Mouse (Mus musculus): ENCODE results near the gene Retnlb. TPM values are rescaled to one million over a fixed set of nuclear protein-coding genes. Genes with fewer than 3 reads are reported as not detected.
"Not testable (repeated sequence)": the region's sequence is repeated elsewhere in the genome, so short reads cannot be mapped to it uniquely, and the experiment has no call there.

Gene Retnlb
- polyA plus RNA-seq, 1 experiment from 2014 or later: not detected

DNA sequence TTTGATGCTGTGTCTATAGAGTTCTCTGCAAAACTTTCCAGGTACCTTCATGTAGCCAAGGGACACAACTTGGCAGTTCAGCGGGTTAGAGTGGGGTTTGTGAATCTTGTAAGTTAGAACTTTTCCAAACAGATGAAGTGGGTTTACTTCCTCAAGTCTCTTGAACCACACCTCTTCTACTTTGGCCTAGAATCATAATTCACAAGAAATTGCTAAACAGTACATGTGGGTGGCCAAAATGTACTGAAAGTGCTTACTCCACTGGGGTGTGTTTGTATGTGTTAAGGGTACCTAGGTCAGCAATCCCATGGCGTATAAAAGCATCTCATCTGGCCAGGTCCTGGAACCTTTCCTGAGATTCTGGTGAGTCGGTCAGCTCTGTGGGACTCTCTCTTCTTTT is 25.6 kb downstream of the Retnlb start, which contains the start of gene Retnla:
Gene Retnla, plus strand, starts transcription at position 286 of the 400 bp plus-strand sequence.
- Histone ChIP-seq H3K4me3 (ENCODE audit: low read depth, low read length) (no peak within 1 kb of the TSS), H3K9ac (ENCODE audit: low read length) (no peak within 1 kb of the TSS), H3K27ac (replicated peaks) (no peak within 1 kb of the TSS), H3K9me3 (ENCODE audit: control insufficient read depth, low read length) (no peaks in the 10 kb centered on the region), H3K27me3 (ENCODE audit: control insufficient read depth, insufficient read depth, low read length) (no peaks in the 10 kb centered on the region), H3K36me3 (ENCODE audit: control insufficient read depth, insufficient read depth, low read length) (no peaks in the 10 kb centered on the region), H3K4me2 (replicated peaks; ENCODE audit: low read depth) (no peak within 1 kb of the TSS), H3K4me1 (replicated peaks; ENCODE audit: control insufficient read depth, insufficient read depth) (no peaks in the 10 kb centered on the region)
- DNase-seq (ENCODE audit: low spot score) (no peak), ATAC-seq (ENCODE audit: low FRiP score, low TSS enrichment) (no peak)
- 77% methylated on average over 3 of the region's 3 CpGs for whole genome bisulfite sequencing
- no peak for TF ChIP-seq EP300 (optimal IDR thresholded peaks at IDR 0.05)
- TF ChIP-seq CTCF (IDR thresholded peaks at IDR 0.05; ENCODE audit: low read depth): no peak

GRCm38 (mm10) chr16:48843671-48844386 is 27.2 kb downstream of the Retnlb start:
- Histone ChIP-seq H3K4me1 (replicated peaks; ENCODE audit: control insufficient read depth, insufficient read depth) (no peaks in the 10 kb centered on the region), H3K9me3 (ENCODE audit: control insufficient read depth, low read length) (no peaks in the 10 kb centered on the region), H3K9ac (ENCODE audit: low read length) (no peak overlapping the region), H3K27me3 (ENCODE audit: control insufficient read depth, insufficient read depth, low read length) (no peaks in the 10 kb centered on the region), H3K4me3 (ENCODE audit: low read depth, low read length) (no peak overlapping the region), H3K4me2 (replicated peaks; ENCODE audit: low read depth) (no peak overlapping the region), H3K36me3 (ENCODE audit: control insufficient read depth, insufficient read depth, low read length) (no peaks in the 10 kb centered on the region), H3K27ac (replicated peaks) (no peak overlapping the region)
- TF ChIP-seq CTCF (IDR thresholded peaks at IDR 0.05; ENCODE audit: low read depth): no peak
- DNase-seq (ENCODE audit: low spot score) (no peak), ATAC-seq (ENCODE audit: low FRiP score, low TSS enrichment) (no peak)
- 86% methylated on average over 4 of the region's 4 CpGs for WGBS

GRCm38 (mm10) chr16:48865004-48865403 is 48.3 kb downstream of the Retnlb start:
- not testable (repeated sequence) for H3K9ac ChIP-seq (ENCODE audit: low read length); DNase-seq (ENCODE audit: low spot score); H3K27me3 ChIP-seq (ENCODE audit: control insufficient read depth, insufficient read depth, low read length); ATAC-seq (ENCODE audit: low FRiP score, low TSS enrichment); H3K4me3 ChIP-seq (ENCODE audit: low read depth, low read length); H3K9me3 ChIP-seq (ENCODE audit: control insufficient read depth, low read length); H3K36me3 ChIP-seq (ENCODE audit: control insufficient read depth, insufficient read depth, low read length); H3K27ac ChIP-seq (replicated peaks); H3K4me1 ChIP-seq (replicated peaks; ENCODE audit: control insufficient read depth, insufficient read depth); H3K4me2 ChIP-seq (replicated peaks; ENCODE audit: low read depth)
- 92% methylated on average over 1 of the region's 1 CpGs for WGBS

- WGBS: 70% methylated on average over 2 of the region's 2 CpGs
- no peak overlapping the region for H3K4me2 ChIP-seq (replicated peaks; ENCODE audit: low read depth)
- ATAC-seq (ENCODE audit: low FRiP score, low TSS enrichment) (no peak), DNase-seq (ENCODE audit: low spot score) (no peak)
- no peaks in the 10 kb centered on the region for H3K4me1 ChIP-seq (replicated peaks; ENCODE audit: control insufficient read depth, insufficient read depth)
- no peak overlapping the region for H3K9ac ChIP-seq (ENCODE audit: low read length)
- TF ChIP-seq CTCF (IDR thresholded peaks at IDR 0.05; ENCODE audit: low read depth) (no peak), EP300 (optimal IDR thresholded peaks at IDR 0.05) (no peak)
- no peaks in the 10 kb centered on the region for H3K27me3 ChIP-seq (ENCODE audit: control insufficient read depth, insufficient read depth, low read length)
- H3K4me3 ChIP-seq (ENCODE audit: low read depth, low read length): no peak overlapping the region
- no peaks in the 10 kb centered on the region for H3K9me3 ChIP-seq (ENCODE audit: control insufficient read depth, low read length)
- H3K27ac ChIP-seq (replicated peaks): no peak overlapping the region
- H3K36me3 ChIP-seq (ENCODE audit: control insufficient read depth, insufficient read depth, low read length): no peaks in the 10 kb centered on the region
Measured at GRCm38 (mm10) chr16:48867690-48868089, 51.0 kb downstream of the Retnlb start.

Other genes starting within 250 kb of the Retnlb start
- 0.06 TPM in 1 of 2 replicates, not detected in the other for gene Trat1, start 44.8 kb upstream of the Retnlb start, polyA plus RNA-seq (2015; fragmentation: Nextera tagmentation; extraction: Ambion mirVana)
- gene Retnla, start 25.7 kb downstream of the Retnlb start, polyA plus RNA-seq (2015; fragmentation: Nextera tagmentation; extraction: Ambion mirVana): not detected in 2 replicates
- 1.2 and 1.3 TPM in 2 replicates for gene Retnlg, start 55.8 kb downstream of the Retnlb start, polyA plus RNA-seq (2015; fragmentation: Nextera tagmentation; extraction: Ambion mirVana)
- gene Dzip3, start 177.3 kb downstream of the Retnlb start, polyA plus RNA-seq (2015; fragmentation: Nextera tagmentation; extraction: Ambion mirVana): 4.2 and 4.4 TPM in 2 replicates
- 4.8 and 5.5 TPM in 2 replicates for gene Cip2a, start 177.3 kb downstream of the Retnlb start, polyA plus RNA-seq (2015; fragmentation: Nextera tagmentation; extraction: Ambion mirVana)
- gene Myh15, start 240.6 kb downstream of the Retnlb start, polyA plus RNA-seq (2015; fragmentation: Nextera tagmentation; extraction: Ambion mirVana): not detected in 2 replicates